Mouse (Mus musculus) urinary bladder, postnatal 36 days (tissue): Measurements from ENCODE around the gene Sars2.

Source experiments
- DNase-seq, 2 experiments: peaks; one replicate each; pipeline ENCODE4 v3.0.0; 2022; ENCODE audit warnings: low spot score in 2 of 2, mixed read lengths in 1 of 2

Gene Sars2

GRCm38 (mm10) chr7:28726600-28726999 is 15.2 kb upstream of the Sars2 start:
- DNase-seq: peak; percentile 66 to 75

GRCm38 (mm10) chr7:28727649-28728340 is 14.0 kb upstream of the Sars2 start:
- no peak for DNase-seq

- peak; percentile 61 to 79 for DNase-seq
These were observed 9.2 kb upstream of the Sars2 start for GRCm38 (mm10) chr7:28732341-28733142.

- DNase-seq: no peak
These were observed 8.6 kb upstream of the Sars2 start for GRCm38 (mm10) chr7:28733211-28733610.

GRCm38 (mm10) chr7:28735701-28736100 is 6.1 kb upstream of the Sars2 start:
- DNase-seq: no peak

- no peak for DNase-seq
These were observed 2.0 kb upstream of the Sars2 start for GRCm38 (mm10) chr7:28739829-28740228.

GRCm38 (mm10) chr7:28740949-28741348 is 843 bp upstream of the Sars2 start:
- DNase-seq: no peak

- DNase-seq: no peak
These were observed 454 bp upstream of the Sars2 start for GRCm38 (mm10) chr7:28741368-28741708.

GRCm38 (mm10) chr7:28749935-28750334 is 8.1 kb downstream of the Sars2 start:
- no peak for DNase-seq

- no peak for DNase-seq
These were observed 14.3 kb downstream of the Sars2 start, which contains the start of gene Ccer2 for GRCm38 (mm10) chr7:28756079-28756478. TSS of gene Ccer2 (plus strand) at chr7:28756174.

- DNase-seq: no peak
These were observed 16.8 kb downstream of the Sars2 start for GRCm38 (mm10) chr7:28758623-28759022.

GRCm38 (mm10) chr7:28761907-28762306 is 20.1 kb downstream of the Sars2 start:
- no peak for DNase-seq

GRCm38 (mm10) chr7:28765211-28765610 is 23.4 kb downstream of the Sars2 start:
- DNase-seq: no peak

- DNase-seq: peak; percentile 92 to 98
These were observed 24.5 kb downstream of the Sars2 start, which contains the start of gene Sirt2 for GRCm38 (mm10) chr7:28766173-28766879. TSS of gene Sirt2 (plus strand) at chr7:28766735.

GRCm38 (mm10) chr7:28766910-28767309 is 25.1 kb downstream of the Sars2 start:
- DNase-seq: no peak

GRCm38 (mm10) chr7:28767462-28767965 is 25.7 kb downstream of the Sars2 start, which contains the start of gene Nfkbib:
TSS of gene Nfkbib (minus strand) at chr7:28767512.
- DNase-seq: no peak

GRCm38 (mm10) chr7:28769414-28769958 is 27.7 kb downstream of the Sars2 start:
- DNase-seq: no peak

- no peak for DNase-seq
These were observed 28.5 kb downstream of the Sars2 start for GRCm38 (mm10) chr7:28770309-28770708.

GRCm38 (mm10) chr7:28771867-28772266 is 30.1 kb downstream of the Sars2 start:
- no peak for DNase-seq

GRCm38 (mm10) chr7:28773163-28773562 is 31.4 kb downstream of the Sars2 start:
- no peak for DNase-seq

- no peak for DNase-seq
These were observed 32.4 kb downstream of the Sars2 start for GRCm38 (mm10) chr7:28774164-28774563.

- no peak for DNase-seq
These were observed 33.3 kb downstream of the Sars2 start for GRCm38 (mm10) chr7:28775129-28775528.
